Mouse (Mus musculus) frontal cortex, postnatal 14 days (tissue): Measurements from ENCODE around the gene Aurka.

Experiments
- DNase-seq, 2 experiments: peaks; one replicate each; pipeline ENCODE4 v3.0.0; 2022; ENCODE audit warnings: low spot score in 2 of 2

Gene Aurka

DNA sequence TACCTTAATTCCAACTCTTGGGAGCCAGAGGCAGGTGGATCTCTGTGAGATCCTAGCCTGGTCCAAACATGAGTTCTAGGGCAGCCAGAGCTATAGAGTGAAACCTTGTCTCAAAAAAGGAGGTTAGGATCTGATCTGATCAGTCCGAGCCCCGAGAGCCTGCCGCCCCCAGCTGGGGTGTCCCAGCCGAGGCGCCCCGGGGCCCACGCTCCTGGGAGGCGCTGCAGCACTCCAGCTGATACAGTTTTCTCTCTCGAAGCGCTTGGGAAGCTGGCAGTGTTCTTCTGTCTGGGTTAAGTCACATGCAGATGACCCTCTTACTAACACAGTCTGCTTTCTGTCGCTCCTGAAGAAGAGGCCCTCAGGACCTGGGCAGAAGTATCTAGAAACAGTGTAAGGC is 11.0 kb upstream of the Aurka start:
- no peak for DNase-seq

DNA sequence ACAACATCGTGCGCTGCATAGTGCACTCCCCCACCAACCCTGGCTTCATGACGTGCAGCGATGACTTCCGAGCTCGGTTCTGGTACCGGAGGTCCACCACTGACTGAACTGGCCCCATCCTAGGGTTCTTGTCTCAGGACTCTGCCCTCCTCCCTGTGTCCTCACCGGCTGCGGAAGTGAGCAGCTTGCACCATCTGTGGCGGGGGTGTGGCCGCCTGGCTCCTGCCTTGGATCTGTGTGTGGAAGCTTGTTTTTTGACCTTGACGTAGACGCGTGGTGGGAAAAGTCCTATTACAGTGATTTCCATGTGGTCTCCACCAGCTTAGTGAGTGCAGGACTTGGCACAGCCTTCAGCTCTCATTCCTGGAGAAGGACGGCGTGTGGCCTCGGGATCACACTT is 10.2 kb upstream of the Aurka start:
- DNase-seq = no peak

DNA sequence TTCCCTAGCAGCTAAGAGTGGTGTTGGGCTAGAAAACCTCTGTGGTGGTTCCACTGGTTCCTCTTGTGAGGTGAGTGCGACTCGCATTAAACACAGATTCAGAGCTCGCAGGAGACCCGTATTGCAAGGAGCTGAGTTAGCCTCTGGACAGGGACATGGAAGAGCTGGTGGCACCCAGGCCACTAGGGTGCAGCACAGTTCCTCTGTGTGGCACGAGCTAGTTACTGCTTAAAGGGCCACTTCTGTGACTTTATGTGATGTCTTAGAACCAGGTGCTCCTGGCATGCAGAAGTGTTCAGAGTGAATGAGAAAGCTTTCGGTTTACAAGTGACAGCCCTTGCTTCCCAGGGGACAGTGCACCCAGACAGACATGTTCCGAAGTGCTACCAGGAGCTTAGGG is 8.0 kb upstream of the Aurka start:
- DNase-seq = peak in 1 of 2 experiments; percentile 33

- DNase-seq = no peak
Measured at GRCm38 (mm10) chr2:172376999-172377515, 6.7 kb upstream of the Aurka start.

- no peak for DNase-seq
Measured at GRCm38 (mm10) chr2:172376551-172376950, 6.2 kb upstream of the Aurka start.

GRCm38 (mm10) chr2:172371258-172371657 is 923 bp upstream of the Aurka start:
- DNase-seq = no peak

- DNase-seq = no peak
Measured at GRCm38 (mm10) chr2:172363176-172363575, 7.2 kb downstream of the Aurka start.

DNA sequence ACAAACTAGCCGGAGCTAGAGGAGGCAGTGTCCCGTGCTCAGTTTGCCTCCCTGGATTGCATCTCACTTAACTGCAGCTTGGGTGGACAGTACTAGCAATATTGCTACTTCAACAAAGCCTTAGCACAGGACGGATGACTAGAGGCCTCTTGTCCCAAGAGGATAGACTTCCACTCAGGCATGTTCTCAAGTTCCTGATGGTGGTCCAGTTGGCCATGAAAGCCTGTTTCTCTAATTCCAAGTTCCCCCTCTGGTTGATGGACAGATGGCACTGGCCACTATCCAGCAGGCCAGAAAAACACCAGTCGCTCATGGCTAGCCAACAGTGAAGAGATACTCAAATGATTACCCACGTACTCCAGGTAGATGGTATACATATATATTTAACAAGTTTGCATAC is 14.5 kb downstream of the Aurka start:
- no peak for DNase-seq

DNA sequence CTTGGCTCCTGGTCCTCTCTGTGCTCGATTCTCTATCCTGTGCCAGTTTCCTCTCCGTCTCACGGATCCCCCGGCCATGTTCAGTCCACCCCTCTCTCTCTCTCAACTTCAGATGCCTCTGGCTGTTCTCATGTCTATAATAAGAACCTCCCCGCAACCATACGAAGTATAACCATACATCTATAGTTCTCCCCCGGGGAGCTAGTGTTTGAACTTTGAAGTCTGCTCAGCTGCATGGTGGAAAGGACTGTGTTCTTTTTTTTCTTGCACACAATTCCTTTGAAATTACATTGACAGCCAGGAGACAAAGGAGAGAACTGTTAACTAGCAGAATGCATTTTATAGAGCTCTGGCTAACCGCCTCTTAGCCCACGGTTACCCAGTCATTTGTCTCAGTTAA is 15.6 kb downstream of the Aurka start:
- no peak for DNase-seq

DNA sequence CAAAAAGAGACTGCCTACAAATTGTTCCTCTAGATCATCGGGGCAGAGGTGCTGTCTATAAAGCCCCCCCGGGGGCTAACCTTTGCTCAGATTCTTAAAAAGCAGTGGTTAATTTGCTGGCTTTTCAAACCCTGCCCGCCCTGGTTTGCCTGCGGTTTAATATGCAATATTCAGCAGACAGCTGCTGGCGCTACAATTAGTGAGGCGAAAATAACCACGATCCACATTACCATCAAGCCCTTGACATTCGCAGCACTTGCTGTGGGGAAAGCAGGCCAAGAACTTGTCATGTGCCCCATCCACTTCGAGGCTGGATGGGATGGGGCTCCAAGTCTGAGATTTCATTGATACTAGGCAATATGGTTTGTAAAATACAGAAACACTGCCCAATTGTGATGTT is 17.1 kb downstream of the Aurka start:
- no peak for DNase-seq

DNA sequence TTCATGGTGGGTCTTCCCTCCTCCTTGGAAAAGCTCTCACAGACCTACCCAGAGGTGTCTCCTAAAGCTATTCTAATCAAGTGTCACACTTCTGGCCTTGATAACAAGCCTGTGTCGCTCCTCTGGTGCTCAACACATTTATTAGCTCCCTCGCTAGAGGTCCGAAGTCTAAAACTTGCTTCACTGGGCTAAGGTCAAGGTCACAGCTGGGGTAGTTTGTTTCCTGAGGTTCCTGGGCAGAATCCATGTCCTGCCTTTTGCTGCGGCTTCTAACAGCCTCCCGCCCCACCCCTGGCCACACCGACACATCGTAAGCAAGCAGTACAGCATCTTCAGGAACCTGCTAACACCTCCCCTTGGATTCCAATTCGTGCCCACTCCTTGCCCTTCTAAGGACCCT is 19.6 kb downstream of the Aurka start:
- no peak for DNase-seq

DNA sequence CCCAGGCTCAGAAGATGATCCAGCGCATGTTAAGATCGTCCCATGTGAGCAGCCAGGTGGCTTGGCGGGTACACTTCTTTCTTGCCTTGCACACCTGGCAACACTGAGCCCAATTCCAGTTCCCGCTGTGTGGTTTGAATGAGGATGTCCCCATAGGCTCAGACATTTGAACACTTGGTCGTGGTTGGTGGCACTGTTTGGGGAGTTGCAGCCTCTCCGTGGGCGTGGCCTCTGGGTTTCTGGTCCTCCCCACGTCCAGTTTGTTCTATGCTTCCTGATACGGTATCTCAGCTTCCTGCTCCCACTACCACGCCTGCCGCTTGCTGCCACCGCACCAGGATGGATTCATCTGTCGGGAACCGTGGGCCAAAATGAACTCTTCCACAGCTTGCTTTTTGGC is 20.6 kb downstream of the Aurka start:
- DNase-seq = no peak

- no peak for DNase-seq
Measured at GRCm38 (mm10) chr2:172348297-172348950, 21.9 kb downstream of the Aurka start.

GRCm38 (mm10) chr2:172346933-172347611 is 23.3 kb downstream of the Aurka start:
- no peak for DNase-seq

- DNase-seq = peak in 1 of 2 experiments; percentile 17
Measured at GRCm38 (mm10) chr2:172346034-172346929, 24.1 kb downstream of the Aurka start.

- DNase-seq = peak; percentile 92 to 93
Measured at GRCm38 (mm10) chr2:172345258-172345738, 25.0 kb downstream of the Aurka start, which contains the start of gene Fam210b. Fam210b (plus strand) TSS chr2:172345565.

DNA sequence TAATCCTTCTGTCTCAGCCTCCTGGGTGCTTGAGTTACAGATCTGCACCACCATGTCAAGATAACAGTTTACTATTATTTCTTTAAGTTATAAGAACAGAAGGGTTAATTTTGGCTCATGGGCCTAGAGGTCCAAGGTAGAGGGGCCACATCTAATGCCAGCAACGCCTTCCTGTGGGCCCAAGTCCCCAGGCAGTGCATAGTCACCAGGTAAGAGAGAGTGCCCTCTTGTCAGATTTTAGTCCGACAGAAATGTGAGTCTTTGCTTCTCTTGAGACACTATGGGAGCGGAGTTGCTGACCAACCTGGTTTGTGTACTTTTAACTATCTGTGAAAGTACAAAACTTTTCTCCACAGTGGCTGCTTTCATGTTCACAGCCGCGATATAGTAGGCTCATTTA is 25.7 kb downstream of the Aurka start:
- no peak for DNase-seq

DNA sequence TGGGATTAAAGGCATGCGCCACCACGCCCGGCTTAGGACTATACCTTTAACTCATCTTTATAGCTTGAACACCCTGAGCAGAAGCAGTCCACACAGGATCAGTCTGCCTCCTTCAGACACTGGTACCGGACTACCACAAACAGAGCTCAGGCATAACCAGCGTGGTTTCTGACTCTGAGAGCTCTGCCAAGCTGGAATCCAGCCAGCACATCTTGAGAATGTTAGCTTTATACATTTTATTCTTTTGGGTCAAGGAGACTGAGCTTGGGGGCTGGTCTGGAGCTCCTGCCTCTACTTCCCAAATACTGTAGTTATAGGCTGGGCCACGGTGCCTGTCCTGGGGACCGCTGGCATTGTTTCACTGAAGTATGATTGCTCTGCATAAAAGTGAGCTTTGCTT is 26.6 kb downstream of the Aurka start:
- no peak for DNase-seq

DNA sequence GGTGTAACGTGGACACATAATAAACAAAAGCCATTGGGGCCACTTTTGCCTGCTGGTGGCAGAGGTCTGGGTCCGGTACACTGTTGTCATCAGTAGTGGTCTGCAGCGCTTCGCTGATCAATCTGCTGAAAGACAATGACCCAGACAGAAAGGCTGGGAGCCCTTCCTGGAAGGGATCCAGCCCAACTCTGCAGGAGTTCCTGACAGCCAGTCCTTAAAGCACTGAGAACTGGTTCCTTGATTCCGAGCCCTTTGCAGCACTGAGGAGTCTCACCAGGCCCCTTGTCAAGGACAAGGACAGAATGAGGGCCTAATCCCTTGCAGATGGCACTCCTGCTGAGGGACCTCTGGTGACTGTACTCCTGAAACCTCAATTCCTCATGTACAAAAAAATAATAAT is 28.7 kb downstream of the Aurka start:
- DNase-seq = no peak

- no peak for DNase-seq
Measured at GRCm38 (mm10) chr2:172340936-172341335, 29.4 kb downstream of the Aurka start.

GRCm38 (mm10) chr2:172338206-172338942 is 32.0 kb downstream of the Aurka start:
- no peak for DNase-seq
